Mouse (Mus musculus) bone marrow macrophage, adult 2 months (primary cell): ENCODE results near the gene Ctbp2.

Experiments
- CTCF ChIP-seq: IDR thresholded peaks from 2 replicates; pipeline ENCODE4 v1.5.1; 2012; ENCODE audit warnings: low read depth, mild to moderate bottlenecking, low read length, moderate library complexity
- POLR2A ChIP-seq: IDR thresholded peaks from 2 replicates; pipeline ENCODE4 v1.6.1; 2012; ENCODE audit warnings: mild to moderate bottlenecking, low read depth, low read length, borderline replicate concordance

GRCm38 (mm10) chr7:133053757-133054156 is 70.4 kb downstream of the Ctbp2 start:
- TF ChIP-seq CTCF (no peak), POLR2A (no peak)
